Mouse (Mus musculus): ENCODE data around the gene Cib4. TPM values are rescaled to one million over a fixed set of nuclear protein-coding genes. Genes with fewer than 3 reads are reported as not detected.

The Cib4 gene
- total RNA-seq, 2 experiments from 2014 or later, result not detected

- DNase-seq (ENCODE audit: extremely low spot score in 1 of 2, low spot score in 1 of 2), result no peak
These were observed 85.5 kb downstream of the Cib4 start for GRCm38 (mm10) chr5:30460155-30460554.

GRCm38 (mm10) chr5:30456056-30456455 is 89.6 kb downstream of the Cib4 start:
- DNase-seq (ENCODE audit: extremely low spot score in 1 of 2, low spot score in 1 of 2), result peak in 1 of 2 experiments; percentile 48

- no peak for DNase-seq (ENCODE audit: extremely low spot score in 1 of 2, low spot score in 1 of 2)
These were observed 101.2 kb downstream of the Cib4 start for GRCm38 (mm10) chr5:30444327-30444895.

- DNase-seq (ENCODE audit: extremely low spot score in 1 of 2, low spot score in 1 of 2), result no peak
These were observed 103.4 kb downstream of the Cib4 start for GRCm38 (mm10) chr5:30442196-30442595.

- no peak for DNase-seq (ENCODE audit: extremely low spot score in 1 of 2, low spot score in 1 of 2)
These were observed 105.2 kb downstream of the Cib4 start for GRCm38 (mm10) chr5:30440308-30440906.

- no peak for DNase-seq (ENCODE audit: extremely low spot score in 1 of 2, low spot score in 1 of 2)
These were observed 106.7 kb downstream of the Cib4 start for GRCm38 (mm10) chr5:30438931-30439330.

Other genes starting within 250 kb of the Cib4 start
- 1 to 10 TPM; 3.9 to 4.0 TPM for gene Otof, start 83.9 kb downstream of the Cib4 start, total RNA-seq (2021)
- under 1 TPM in 1 of 2 experiments, not detected in 1; 0.42 TPM for gene 1700001C02Rik, start 79.8 kb downstream of the Cib4 start, total RNA-seq (2021)
- gene Kcnk3, start 42.3 kb upstream of the Cib4 start, total RNA-seq (2021), result 10 to 100 TPM in 1 of 2 experiments, 1 to 10 TPM in 1; 9.3 to 11.1 TPM
- gene Slc35f6, start 102.1 kb upstream of the Cib4 start, total RNA-seq (2021), result 10 to 100 TPM; 34.7 to 35.3 TPM
- 1 to 10 TPM; 3.8 to 3.9 TPM for gene Cenpa, start 120.9 kb upstream of the Cib4 start, total RNA-seq (2021)
- gene Dpysl5, start 165.7 kb upstream of the Cib4 start, total RNA-seq (2021), result 10 to 100 TPM; 40.5 to 46.6 TPM